Mouse (Mus musculus) bone marrow, adult 2 months (tissue): Measurements from ENCODE around the gene Atp6v0c.

Experiments used
- CTCF ChIP-seq: fragments of 200-500 bp; IDR thresholded peaks from 2 replicates; pipeline ENCODE4 v1.5.1; 2011; ENCODE audit warnings: low read length, control low read depth; ENCODE audit not compliant: control insufficient read depth, insufficient read depth
- POLR2A ChIP-seq: fragments of 200-500 bp; IDR thresholded peaks from 2 replicates; pipeline ENCODE4 v1.6.1; 2011; ENCODE audit warnings: low read depth, mild to moderate bottlenecking, control low read depth, low read length, borderline replicate concordance; ENCODE audit not compliant: control insufficient read depth

DNA sequence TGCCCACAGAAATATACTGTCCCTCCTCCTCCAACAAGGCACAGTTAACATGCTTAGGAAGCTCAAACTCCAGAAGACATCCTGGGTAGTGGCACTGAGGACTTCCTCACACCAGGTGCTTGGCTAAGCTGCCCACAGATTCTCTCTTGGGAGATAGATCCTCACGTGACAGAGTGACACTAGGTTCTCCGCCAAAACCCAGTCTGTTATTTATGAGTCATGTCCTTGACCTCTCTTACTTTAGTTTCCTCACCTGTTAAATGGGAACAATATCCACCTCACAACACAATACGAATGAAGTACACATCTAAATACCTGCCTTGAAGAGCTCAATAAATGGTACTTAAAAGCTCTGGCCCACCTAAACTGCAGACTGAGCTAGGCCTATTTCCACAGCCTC lies 30.2 kb downstream of the Atp6v0c start:
- no peak for TF ChIP-seq CTCF
- TF ChIP-seq POLR2A: no peak
